Mouse (Mus musculus) heart, embryonic 14.5 days (tissue): ENCODE measurements at regions not wholly inside any gene's neighbourhood (a gene's known extent, or its start where the extent isn't known, plus 50 kb on each side); places are given as distances from the start of the nearest gene placed in this dataset.

Experiments
- ATAC-seq: fragments of 200-750 bp; cut with Nextera tagmentation; 2 replicates; pipeline ENCODE4 v1.8.0; 2017; ENCODE audit warnings: low read depth, moderate TSS enrichment; ENCODE audit not compliant: insufficient number of reproducible peaks, insufficient read depth, low FRiP score
- H3K27ac ChIP-seq, 2 experiments: fragments of 200-500 bp in 1 of 2; fragments of 300-500 bp in 1 of 2; sonication (generic) in 1 of 2; replicated peaks in 1 of 2; 2 replicates each; pipeline ENCODE4 v1.5.1; 2012 to 2014; ENCODE audit warnings: low read depth in 2 of 2, low read length in 2 of 2, control low read depth in 1 of 2, mild to moderate bottlenecking in 1 of 2, mixed read lengths in 1 of 2; ENCODE audit not compliant: control insufficient read depth in 1 of 2, insufficient read depth in 1 of 2
- H3K27me3 ChIP-seq: fragments of 300-500 bp; sonication (generic); 2 replicates; pipeline ENCODE4 v1.6.1; 2014; ENCODE audit warnings: mild to moderate bottlenecking, low read length, control low read depth; ENCODE audit not compliant: control insufficient read depth, insufficient read depth
- H3K36me3 ChIP-seq: fragments of 300-500 bp; sonication (generic); 2 replicates; pipeline ENCODE4 v1.6.1; 2014; ENCODE audit warnings: mild to moderate bottlenecking, control low read depth, low read length, mixed read lengths; ENCODE audit not compliant: control insufficient read depth, insufficient read depth
- H3K4me1 ChIP-seq, 2 experiments: fragments of 200-500 bp in 1 of 2; fragments of 300-500 bp in 1 of 2; sonication (generic) in 1 of 2; 2 replicates each; pipeline ENCODE4 v1.6.1; 2012 to 2014; ENCODE audit warnings: low read length in 2 of 2, control low read depth in 1 of 2, mixed read lengths in 1 of 2; ENCODE audit not compliant: control insufficient read depth in 2 of 2, insufficient read depth in 2 of 2
- H3K4me2 ChIP-seq: fragments of 300-500 bp; sonication (generic); 2 replicates; pipeline ENCODE4 v1.6.1; 2014; ENCODE audit warnings: mild to moderate bottlenecking, low read length
- H3K4me3 ChIP-seq, 2 experiments: fragments of 200-500 bp in 1 of 2; fragments of 300-500 bp in 1 of 2; sonication (generic) in 1 of 2; 2 replicates each; pipeline ENCODE4 v1.5.1; 2012 to 2014; ENCODE audit warnings: low read length in 2 of 2, mild to moderate bottlenecking in 2 of 2, control low read depth in 1 of 2, low read depth in 1 of 2, moderate library complexity in 1 of 2; ENCODE audit not compliant: control insufficient read depth in 1 of 2, insufficient read depth in 1 of 2
- H3K9ac ChIP-seq: fragments of 300-500 bp; sonication (generic); 2 replicates; pipeline ENCODE4 v1.6.1; 2014; ENCODE audit warnings: mild to moderate bottlenecking, low read length
- H3K9me3 ChIP-seq: fragments of 300-500 bp; sonication (generic); 2 replicates; pipeline ENCODE4 v1.6.1; 2016; ENCODE audit warnings: low read length, control low read depth; ENCODE audit not compliant: control insufficient read depth
- WGBS: fragments of 180-500 bp; shearing (Covaris S2); extraction: QIAGEN DNeasy Blood & Tissue Kit; methylation state at CpG from one replicate; pipeline ENCODE4 v1.1.7; 2014; 5-methylcytosine and 5-hydroxymethylcytosine counted together

DNA sequence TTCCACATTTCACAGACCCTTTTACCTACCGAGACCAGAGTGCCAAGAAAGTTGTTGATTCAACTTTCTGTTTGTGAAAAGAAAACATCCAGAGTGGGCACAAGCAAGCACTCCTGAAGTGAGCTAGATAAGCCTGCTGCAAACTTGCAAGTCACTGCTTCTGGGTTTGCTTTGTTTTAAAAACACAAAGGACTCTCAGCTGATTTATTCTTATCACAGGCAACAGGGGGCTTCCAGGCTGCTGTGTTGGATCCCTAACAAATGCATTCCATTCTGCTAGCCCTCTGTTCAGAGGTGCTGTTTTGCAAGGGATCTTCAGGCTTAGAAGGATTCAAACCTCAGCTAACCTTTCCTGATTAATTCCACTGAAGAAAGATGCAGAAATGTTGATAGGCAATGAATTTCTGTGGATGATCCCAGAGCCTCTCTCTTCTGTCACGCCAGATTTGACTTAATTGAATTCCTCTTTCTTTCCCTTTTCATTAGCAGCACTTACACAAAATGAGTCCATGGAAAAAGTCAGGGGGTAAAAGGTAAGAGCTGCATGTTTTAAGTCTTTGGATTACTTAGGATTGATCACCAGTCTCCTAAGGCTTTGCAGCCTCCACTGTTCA, 103.7 kb upstream of the Col8a1 start:
- no peaks in the 10 kb centered on the region for H3K27me3 ChIP-seq
- no peaks in the 10 kb centered on the region for H3K9me3 ChIP-seq
- WGBS: 3% methylated on average over 2 of the region's 2 CpGs
- H3K9ac ChIP-seq: peak overlapping the region; percentile 25; the same call in 1 of the 2 replicates
- H3K4me2 ChIP-seq: peak overlapping the region; percentile 38
- ATAC-seq: no peak
- no peaks in the 10 kb centered on the region for H3K36me3 ChIP-seq
- H3K4me3 ChIP-seq: no peak overlapping the region
- H3K27ac ChIP-seq: peak overlapping the region in 1 of 2 experiments; percentile 24; a peak in 1 of 4 replicates
- peaks cover 0 to 14% of the 10 kb centered on the region in 2 experiments; a peak in 2 of 4 replicates for H3K4me1 ChIP-seq

DNA sequence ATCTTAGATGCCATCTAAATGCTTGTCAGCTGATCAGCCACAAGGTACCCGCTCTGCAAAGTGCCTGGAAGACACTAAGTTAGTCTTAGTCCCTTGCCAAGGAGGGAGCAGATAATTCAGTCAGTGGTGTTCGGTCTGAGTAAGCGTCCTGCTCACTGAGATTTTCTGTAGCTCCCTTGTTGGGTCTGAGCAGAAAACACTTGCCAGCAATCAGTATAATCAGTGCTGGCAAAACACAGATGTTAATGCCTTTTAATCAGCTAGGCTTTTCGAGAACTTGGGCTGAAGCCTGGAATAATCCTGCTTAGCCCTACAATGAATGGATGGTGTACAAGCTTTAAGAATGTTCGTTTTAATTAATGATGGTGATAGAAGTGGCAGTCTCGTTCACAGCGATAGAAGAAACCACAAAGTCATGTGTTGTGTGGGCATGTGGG, 104.2 kb upstream of the Col8a1 start:
- H3K36me3 ChIP-seq: no peaks in the 10 kb centered on the region
- H3K4me2 ChIP-seq: peak overlapping the region; percentile 38
- peaks cover 0 to 14% of the 10 kb centered on the region in 2 experiments; a peak in 2 of 4 replicates for H3K4me1 ChIP-seq
- ATAC-seq: no peak
- no peaks in the 10 kb centered on the region for H3K27me3 ChIP-seq
- no peak overlapping the region for H3K9ac ChIP-seq
- no peak overlapping the region for H3K4me3 ChIP-seq
- WGBS: 19% methylated on average over 7 of the region's 7 CpGs
- H3K9me3 ChIP-seq: no peaks in the 10 kb centered on the region
- H3K27ac ChIP-seq: peak overlapping the region in 1 of 2 experiments; percentile 24; a peak in 1 of 4 replicates

DNA sequence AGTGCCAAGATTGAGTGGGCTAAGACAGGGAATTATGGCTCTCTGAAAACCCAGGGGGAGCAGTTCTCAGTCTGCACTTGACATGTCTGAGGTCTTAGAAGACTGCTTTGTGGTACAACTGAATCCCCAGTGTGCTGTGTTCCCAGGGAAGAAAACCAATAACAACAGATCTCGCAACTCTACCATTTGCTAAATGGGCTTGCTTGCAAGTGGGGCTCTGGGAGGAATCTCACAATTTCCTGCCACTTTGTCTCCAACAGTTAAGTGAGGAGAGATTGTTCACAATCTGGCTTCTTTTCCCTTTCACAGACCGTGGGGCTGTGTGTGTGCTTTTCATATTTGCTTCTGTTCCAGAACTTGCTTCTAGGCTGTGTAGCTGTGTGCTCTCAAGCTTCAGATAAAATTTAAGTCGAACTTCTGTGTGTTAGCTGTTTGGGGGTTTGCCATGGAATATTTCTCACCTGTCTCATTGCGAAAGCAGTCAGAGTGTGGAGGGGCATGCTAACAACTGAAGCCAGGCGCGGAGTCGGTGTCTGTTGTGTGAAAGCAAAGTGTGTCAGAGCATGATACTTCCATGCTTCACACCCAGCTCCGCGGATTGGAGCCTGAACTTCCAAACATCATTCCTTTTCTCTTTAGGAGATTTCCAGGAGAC, 108.8 kb upstream of the Col8a1 start:
- H3K27me3 ChIP-seq: no peaks in the 10 kb centered on the region
- no peak overlapping the region for H3K9ac ChIP-seq
- WGBS: 73% methylated on average over 9 of the region's 9 CpGs
- H3K4me2 ChIP-seq: no peak overlapping the region
- no peak for ATAC-seq
- H3K27ac ChIP-seq: no peak overlapping the region
- no peaks in the 10 kb centered on the region for H3K36me3 ChIP-seq
- no peaks in the 10 kb centered on the region for H3K9me3 ChIP-seq
- no peak overlapping the region for H3K4me3 ChIP-seq
- H3K4me1 ChIP-seq: peaks cover 0 to 7% of the 10 kb centered on the region in 2 experiments; a peak in 2 of 4 replicates

DNA sequence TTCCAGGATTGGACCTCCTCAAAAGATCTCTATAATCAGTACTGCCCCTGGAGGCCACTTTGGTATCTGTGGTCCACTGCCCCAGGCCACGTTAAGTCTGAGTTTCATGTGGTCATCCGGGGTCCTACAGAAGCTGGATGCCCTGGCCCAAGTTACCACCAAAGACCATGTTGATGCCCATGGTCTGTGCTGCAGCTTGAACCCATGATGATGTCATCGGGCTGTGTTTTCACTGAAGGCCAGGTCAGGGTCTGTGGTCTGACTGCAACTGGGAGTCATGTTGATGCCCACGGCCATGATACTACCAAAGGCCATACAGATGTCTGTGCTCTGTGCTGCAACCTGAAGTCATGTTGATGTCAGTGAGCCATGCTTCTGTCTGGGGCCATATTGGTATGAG, 122.3 kb upstream of the Col8a1 start:
- H3K4me2 ChIP-seq: no peak overlapping the region
- H3K4me3 ChIP-seq: no peak overlapping the region
- H3K27ac ChIP-seq: no peak overlapping the region
- no peak for ATAC-seq
- no peaks in the 10 kb centered on the region for H3K27me3 ChIP-seq
- H3K36me3 ChIP-seq: no peaks in the 10 kb centered on the region
- no peak overlapping the region for H3K9ac ChIP-seq
- H3K4me1 ChIP-seq: 0 out of 4 replicates have a peak, but pooled peaks cover 0 to 2% of the 10 kb centered on the region in 2 experiments
- no peaks in the 10 kb centered on the region for H3K9me3 ChIP-seq
- WGBS: 93% methylated on average over 4 of the region's 4 CpGs

DNA sequence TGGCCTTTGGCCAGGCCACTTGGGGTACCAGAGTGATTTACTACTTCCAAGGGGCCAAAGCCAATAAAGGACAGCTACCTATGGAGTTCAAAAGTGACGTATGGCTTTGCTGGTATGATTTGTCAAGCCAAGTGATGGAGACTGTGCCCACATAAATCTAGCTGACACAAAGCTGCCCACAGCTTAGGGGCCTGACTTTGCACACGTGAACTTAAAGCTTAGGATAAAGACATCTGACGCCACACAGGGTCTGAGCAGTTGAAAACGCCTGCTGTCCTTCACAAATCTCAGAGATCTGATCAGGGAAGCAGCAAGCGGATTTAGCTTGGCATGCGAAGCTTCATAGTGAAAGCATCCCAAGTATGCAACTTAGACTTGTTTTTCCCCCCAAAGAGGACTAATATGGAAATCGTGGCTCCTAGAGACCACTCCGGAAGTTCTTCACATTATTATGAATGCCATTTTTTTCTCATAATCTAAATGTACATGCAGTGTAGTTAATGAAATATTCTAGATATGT, 127.1 kb upstream of the Col8a1 start:
- Histone ChIP-seq H3K27me3 (no peaks in the 10 kb centered on the region), H3K9me3 (no peaks in the 10 kb centered on the region), H3K4me3 (no peak overlapping the region), H3K9ac (no peak overlapping the region), H3K4me1 (0 out of 4 replicates have a peak, but pooled peaks cover 0 to 2% of the 10 kb centered on the region in 2 experiments), H3K36me3 (no peaks in the 10 kb centered on the region), H3K27ac (no peak overlapping the region), H3K4me2 (no peak overlapping the region)
- no peak for ATAC-seq
- 37% methylated on average over 8 of the region's 8 CpGs for whole genome bisulfite sequencing

DNA sequence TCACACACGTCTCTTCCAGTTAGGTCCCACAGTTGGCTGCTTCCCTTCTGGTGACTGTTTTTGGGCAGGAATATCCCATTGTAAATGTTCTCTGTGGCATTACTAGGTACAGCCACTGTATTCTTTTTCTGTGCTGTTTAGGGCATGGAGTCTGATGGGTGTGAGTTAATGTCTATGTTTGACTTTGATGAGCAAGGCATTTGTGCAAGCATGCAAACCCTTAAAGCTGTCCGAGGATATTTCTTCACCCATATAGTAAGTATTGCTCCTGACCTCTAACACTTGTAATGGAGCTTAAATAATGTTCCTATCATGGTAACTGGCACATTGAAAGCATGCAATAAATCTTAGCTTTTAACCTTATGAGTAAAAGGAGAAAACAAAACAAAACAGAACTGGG, 133.6 kb upstream of the Col8a1 start:
- 78% methylated on average over 2 of the region's 2 CpGs for WGBS
- Histone ChIP-seq H3K9ac (no peak overlapping the region), H3K27ac (no peak overlapping the region), H3K4me1 (no peaks in the 10 kb centered on the region), H3K4me3 (no peak overlapping the region), H3K9me3 (no peaks in the 10 kb centered on the region), H3K27me3 (no peaks in the 10 kb centered on the region), H3K4me2 (no peak overlapping the region), H3K36me3 (no peaks in the 10 kb centered on the region)
- no peak for ATAC-seq

DNA sequence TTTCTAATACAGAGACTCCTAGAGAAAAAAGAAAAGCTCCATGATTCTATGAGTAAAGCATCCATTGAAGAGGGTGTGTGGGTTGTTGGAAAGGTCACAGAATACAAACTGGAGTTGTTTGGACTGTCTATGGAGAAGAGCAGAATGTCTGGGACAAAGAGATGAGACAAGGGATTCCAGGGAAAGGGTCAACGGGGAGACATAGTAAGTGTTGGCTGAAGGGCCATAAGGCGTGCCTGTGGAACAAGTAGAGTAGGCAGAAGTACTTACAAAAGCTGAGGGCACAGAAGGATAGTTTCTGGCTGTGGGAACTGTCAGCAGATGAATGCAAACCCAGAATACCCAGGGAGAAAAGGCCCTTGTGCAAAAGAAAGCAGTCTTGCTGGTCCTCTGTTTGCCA, 134.0 kb upstream of the Col8a1 start:
- H3K36me3 ChIP-seq: no peaks in the 10 kb centered on the region
- no peak overlapping the region for H3K4me3 ChIP-seq
- no peaks in the 10 kb centered on the region for H3K4me1 ChIP-seq
- WGBS: 73% methylated on average over 2 of the region's 2 CpGs
- H3K27ac ChIP-seq: no peak overlapping the region
- H3K27me3 ChIP-seq: no peaks in the 10 kb centered on the region
- no peak overlapping the region for H3K9ac ChIP-seq
- ATAC-seq: no peak
- no peaks in the 10 kb centered on the region for H3K9me3 ChIP-seq
- H3K4me2 ChIP-seq: no peak overlapping the region
